In genomic region chr12:99929160-99929559, GRCm38 (mm10) we compare ENCODE assay signal across 19 mouse cellular contexts. TPM values are rescaled to one million over a fixed set of nuclear protein-coding genes. Genes with fewer than 3 reads are reported as not detected.
"Had no signal": no experiment of that assay in that cellular context is flagged by ENCODE, and none has a peak within 500 bp of the region (broad histone marks: within the 10 kb centered on the region; RNA-seq: fewer than 3 reads in every experiment).

No protein-coding gene starts in this region.

- H3K4me1 ChIP-seq: midbrain, embryonic 15.5 days; neural tube, embryonic 13.5 days; neural tube, embryonic 15.5 days had no signal

- H3K9ac ChIP-seq: lung, embryonic 14.5 days; midbrain, embryonic 13.5 days; midbrain, embryonic 15.5 days; neural tube, embryonic 13.5 days; neural tube, embryonic 15.5 days had no signal

- DNase-seq: lung, adult 18-20 months; lung, embryonic 14.5 days; lung, postnatal 10 days; lung, postnatal 4 days; retina, postnatal 1 day; right cerebral cortex, adult 18-20 months; right cerebral cortex, postnatal 25 days; right cerebral cortex, postnatal 4 days; spleen, adult 18-20 months; thymus, adult 18-20 months; thymus, postnatal 14 days; thymus, postnatal 36 days had no signal

- H3K27me3 ChIP-seq: midbrain, embryonic 15.5 days; neural tube, embryonic 13.5 days; neural tube, embryonic 15.5 days had no signal

- H3K4me3 ChIP-seq: midbrain, embryonic 10.5 days; midbrain, embryonic 13.5 days; midbrain, embryonic 15.5 days; myocyte; neural tube, embryonic 13.5 days; neural tube, embryonic 15.5 days had no signal

- ATAC-seq: midbrain, embryonic 13.5 days; midbrain, embryonic 15.5 days had no signal

- H3K9me3 ChIP-seq: midbrain, embryonic 10.5 days; midbrain, embryonic 13.5 days; midbrain, embryonic 15.5 days; neural tube, embryonic 13.5 days; neural tube, embryonic 15.5 days had no signal

- H3K4me2 ChIP-seq: lung, embryonic 14.5 days; midbrain, embryonic 13.5 days; midbrain, embryonic 15.5 days; neural tube, embryonic 13.5 days; neural tube, embryonic 15.5 days had no signal

- H3K27ac ChIP-seq: midbrain, embryonic 10.5 days; midbrain, embryonic 13.5 days; midbrain, embryonic 15.5 days; neural tube, embryonic 13.5 days; neural tube, embryonic 15.5 days had no signal

RNA-seq across cellular contexts. Expression of gene Kcnk13, which starts 35.1 kb away (rescaled TPM):
- total RNA-seq: megakaryocyte-erythroid progenitor cell, adult 5-6 weeks had no signal
